Mouse (Mus musculus) hindlimb bud, embryonic 11.5 days (tissue): ENCODE measurements around the gene Psmc3.

Source experiments
- DNase-seq: peaks from one replicate; pipeline ENCODE4 v3.0.0-alpha.2; 2012; ENCODE audit warnings: low read depth, low spot score; ENCODE audit errors: extremely low spot score

Psmc3 gene

DNA sequence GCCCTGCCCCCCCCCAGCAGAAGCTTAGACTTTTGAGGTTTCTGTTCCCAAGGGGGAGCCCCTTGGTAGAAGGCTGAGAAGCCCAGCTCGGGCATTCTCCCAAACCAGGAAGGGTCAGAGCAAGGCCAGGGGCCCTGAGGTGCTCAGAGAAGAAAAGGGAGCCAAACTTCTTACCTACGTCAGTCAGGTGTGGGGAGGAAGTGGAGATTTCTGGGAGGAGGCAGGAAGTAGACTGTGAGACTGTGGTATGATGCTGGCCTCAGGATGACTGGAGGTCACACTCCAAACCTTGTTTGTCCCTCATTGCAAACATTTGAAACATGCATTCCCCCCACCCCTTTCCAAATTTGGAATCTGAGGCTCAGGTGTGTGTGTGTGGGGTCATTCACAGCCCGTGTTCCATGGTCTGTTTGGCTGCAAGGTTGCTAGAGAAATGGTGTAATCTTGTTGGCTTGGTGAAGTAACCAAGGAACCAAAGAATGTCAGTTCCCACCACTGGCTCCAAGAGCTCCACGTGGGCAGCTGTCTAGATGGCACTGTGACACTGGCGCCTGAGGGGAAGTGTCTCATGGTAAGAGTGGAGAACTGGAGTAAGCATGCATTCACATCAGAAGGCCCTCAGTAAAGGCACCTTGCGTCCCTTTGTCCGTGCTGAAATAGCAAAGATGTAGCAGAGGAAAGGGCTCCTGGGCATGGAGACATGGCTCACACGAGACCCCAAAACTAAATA lies 27.1 kb downstream of the Psmc3 start:
- DNase-seq, result no peak

DNA sequence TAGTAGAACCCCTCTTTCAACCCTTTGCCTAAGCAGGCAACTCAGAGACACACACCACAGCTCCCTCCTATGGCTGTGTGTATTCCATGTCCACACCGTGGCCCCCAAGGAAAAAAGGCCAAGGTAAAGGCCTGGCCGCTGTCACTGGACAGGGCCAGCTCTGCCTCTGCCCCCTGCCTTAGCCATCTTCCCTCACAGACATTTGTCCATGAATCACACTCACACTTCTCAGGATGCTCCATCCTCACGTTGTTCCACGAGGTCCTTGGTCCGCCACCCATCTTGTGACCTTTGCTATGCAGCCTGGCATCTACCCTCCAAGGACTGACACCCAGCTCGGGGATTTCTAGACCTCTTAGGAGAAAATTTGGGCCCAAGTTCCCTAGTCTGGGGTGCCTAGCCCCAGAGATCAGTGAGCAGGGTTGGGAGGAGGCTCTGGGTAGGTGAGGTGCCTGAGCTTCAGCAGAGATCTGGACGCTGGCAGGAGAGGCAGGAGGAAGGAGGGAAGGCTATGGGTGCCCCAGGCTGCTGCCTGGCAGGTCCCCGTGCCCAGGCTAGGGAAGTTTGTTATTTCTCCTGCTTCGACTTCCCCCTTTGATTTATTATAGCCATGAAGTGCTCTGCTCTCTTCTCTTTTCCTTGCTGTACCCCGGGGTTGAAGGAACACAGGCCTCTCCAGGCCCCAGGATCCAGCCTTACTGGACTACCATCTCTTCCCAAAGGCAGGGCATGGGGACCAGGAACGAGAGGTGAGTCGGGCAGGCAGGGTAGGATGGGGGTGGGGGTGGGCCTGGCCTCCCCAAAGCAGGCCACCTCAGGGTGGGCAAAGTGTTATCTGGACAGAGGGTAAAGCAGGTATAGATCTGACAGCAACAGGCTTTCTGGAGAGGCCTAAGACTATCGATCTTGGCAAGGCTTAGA lies 28.2 kb downstream of the Psmc3 start, which contains the start of gene Spi1:
TSS of gene Spi1 (plus strand) at position 616 of the 921 bp plus-strand sequence.
- DNase-seq, result no peak

DNA sequence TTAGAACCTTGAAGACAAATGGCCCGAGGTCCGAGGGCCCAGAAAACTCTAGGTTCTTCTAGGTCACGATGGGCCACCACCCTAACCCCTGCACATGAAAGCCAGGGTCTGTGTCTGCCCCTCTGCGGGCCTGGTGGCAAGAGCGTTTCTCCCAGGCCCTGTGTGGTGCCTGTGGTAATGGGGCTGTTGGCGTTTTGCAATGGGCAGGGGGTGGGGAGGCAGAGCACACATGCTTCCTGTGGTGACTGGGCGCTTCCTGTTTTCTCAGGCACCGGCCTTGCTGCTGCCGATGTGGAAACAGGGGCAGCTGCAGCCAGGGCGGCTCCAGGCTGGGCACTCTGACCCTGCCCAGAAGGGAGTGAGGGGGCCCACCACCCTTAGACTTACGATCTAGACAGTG lies 29.0 kb downstream of the Psmc3 start:
- no peak for DNase-seq

DNA sequence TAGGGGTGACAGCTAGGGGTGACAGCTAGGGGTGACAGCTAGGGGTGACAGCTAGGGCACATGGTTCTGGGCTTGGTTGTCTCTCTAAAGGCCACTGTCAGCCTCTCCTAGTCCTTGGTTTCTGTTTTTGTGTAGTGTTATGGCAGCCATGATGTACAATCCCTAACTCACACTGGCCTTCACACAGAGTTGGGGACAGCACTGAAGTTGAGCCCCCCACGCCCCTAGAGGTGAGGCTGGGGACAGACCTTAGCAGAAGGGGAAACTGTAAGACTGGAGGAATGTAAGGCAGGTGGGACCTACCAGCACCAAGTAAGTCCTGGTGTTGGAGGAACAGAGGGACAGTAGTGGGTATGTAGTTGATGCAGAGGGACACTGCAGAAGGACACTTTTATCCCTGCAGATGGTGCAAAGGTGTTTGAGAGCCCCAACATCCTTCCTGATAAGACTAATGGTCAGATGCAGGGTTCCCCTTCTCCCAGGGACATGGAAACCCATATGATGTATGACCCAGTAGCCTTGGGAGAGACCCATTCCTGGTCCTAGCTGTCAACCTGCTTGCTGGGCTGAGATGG lies 29.6 kb downstream of the Psmc3 start:
- DNase-seq, result no peak

DNA sequence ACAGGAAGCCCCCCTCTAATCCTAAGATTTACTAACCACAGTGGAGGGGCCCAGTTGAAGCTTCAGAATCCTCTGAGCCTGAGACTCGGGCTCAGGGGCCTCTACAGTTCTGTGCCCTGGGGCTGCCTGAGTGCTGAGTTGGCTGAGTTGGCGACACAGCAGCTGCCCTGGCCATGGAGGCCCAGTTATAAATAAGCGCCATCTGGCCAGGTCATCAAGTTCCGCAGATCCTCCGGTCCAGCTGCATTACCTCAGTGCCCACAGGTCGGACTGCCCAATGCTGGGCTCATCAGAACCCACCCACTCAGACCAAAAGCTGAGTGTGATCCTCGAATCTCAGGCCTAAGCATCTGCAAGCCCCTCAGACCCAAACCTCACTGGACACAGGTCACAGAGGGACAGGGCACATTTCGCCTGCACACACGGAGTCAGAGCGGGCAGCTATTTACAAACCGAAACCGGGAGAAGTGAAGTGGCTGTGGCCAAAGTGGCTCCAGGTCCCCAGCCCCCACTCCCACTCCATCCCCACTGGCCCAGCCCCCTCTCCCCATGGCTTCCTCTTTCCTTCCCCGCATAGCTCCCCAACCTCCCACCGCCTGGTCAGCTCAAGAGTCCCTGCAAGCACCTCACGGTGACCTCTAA lies 30.5 kb downstream of the Psmc3 start:
- DNase-seq, result no peak

DNA sequence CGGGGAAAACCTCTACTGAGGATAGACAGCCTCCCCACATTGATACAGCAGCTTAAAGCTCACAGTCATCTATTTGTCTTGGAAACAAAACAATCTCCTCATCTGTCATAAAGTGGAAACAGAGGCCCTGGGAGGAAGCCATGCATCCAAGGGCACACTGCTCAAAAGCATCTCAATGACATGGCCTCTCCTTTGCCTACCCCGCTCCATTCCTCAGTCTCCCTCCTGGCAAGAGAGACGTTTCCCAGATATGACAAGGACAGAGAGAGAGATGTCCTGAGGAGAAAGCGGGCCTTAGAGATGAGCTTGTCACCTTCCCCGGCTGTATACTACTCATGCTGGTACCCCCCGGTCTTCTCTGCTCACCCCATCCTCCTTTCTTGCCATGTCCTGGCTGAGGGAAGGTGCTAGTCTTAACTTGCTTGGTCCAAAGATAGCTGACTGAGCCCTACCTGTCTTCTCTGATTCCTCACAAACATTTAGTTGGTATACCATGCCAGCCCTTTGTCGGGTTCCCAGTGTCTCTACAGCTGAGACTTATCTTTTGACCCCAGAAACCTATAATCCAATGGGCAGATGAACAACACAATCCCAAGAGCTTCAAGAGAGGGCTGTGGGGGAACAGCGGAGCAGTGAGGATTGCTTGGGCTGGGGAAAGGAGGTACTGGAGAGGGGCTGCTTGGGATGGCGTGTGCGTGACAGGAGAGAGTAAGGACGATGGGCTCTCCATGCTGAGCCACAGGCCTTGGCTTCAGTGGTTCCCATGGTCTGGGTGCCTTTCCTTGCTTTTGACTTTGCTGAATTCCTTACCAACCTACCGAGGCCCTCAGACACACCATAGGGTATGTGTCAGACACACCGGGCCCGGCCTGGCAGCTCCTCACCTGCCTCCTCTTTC lies 31.9 kb downstream of the Psmc3 start:
- DNase-seq, result no peak

DNA sequence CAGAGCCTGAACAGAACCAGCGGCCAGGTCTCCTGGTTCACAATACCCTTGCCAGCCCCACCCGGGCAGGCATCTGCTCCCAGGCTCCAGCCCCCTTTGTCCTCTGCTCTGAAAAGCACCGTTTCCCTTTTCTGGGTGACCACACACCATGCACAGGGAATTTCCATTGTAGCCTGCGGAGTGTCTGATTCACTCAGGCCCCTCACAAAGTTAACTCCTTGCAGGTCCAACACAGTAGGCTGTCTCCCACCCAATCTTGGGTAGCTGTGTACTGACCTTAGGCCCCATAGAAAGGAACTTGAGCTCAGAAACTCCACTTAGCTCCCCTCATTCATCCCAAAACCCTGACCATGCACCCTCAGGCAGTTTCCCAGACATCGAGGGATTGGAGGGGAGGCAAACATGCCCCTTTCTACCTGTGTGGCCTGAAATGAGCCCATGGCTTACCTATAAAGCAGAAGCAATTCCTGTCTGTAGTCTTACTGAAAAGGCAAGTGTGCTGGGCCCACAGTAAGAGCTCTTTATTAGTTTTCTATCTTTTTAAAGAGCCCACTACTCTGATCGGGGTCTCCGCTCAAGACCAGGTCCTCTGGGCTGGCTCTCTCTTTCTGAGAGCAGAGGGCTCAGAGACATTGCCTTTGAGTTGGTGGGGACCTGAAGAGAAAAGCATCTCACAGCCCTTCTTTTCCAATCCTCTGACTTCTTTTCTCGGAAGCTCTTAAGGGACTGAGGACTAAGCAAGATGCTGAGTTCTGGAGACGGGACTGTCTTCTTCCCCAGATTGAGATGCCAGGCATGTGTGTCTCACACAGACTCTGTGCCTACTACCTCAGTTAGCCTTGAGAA lies 32.8 kb downstream of the Psmc3 start:
- DNase-seq, result no peak

DNA sequence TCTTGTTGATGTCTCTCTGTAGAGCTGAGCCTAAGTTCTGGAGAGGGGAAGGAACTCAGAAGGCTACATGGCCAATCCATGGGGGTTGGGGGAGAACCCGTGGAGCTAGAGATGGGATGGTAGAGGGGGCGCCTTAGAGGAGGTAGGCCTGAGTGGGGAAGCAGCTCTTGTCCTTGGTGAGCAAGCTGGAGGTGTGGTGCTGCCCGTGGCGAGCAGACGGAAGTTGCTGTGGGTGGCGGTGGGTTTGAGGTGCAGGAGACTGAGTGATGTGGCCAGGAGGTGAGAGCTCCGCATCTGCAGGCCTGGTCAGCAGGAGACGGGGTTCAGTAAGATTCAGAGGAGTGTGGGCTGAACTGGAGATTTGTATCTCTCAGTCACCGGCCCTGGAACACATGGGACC lies 33.6 kb downstream of the Psmc3 start:
- no peak for DNase-seq

DNA sequence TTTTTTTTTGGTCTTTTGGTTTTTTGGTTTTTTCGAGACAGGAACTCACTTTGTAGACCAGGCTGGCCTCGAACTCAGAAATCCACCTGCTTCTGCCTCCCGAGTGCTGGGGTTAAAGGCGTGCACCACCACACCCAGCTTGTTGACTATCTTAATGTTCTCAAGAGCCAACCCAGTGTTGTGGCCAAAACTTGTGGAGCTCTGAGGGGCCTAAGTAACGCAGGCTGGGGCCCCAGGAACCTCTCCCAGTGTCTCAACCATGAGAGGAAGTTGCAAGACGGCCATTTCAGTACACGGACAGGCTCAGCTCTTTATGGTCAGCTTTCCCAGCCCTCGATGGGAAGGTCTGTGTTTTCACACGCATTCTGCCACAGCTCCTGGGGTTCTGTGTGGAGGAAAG lies 35.2 kb downstream of the Psmc3 start:
- DNase-seq, result no peak

DNA sequence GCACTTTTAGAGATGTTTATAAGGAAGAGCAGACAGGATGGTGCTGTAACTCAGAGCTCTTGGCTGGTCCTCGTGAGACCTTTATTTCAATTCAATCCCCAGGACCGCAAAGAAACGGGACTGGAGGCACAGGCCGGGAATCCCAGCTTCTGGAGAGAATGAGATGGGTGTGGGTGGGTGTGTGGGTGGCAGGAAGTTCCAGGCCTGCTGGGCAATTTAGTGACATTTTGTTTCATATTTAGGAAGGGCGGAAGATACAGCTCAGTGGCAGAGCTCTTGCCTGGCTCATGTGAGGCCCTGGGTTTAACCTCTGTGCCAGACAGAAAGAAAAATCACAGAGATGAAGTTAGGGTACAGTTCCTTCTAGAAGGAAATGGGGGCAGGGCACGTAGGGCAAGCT lies 36.4 kb downstream of the Psmc3 start:
- no peak for DNase-seq

DNA sequence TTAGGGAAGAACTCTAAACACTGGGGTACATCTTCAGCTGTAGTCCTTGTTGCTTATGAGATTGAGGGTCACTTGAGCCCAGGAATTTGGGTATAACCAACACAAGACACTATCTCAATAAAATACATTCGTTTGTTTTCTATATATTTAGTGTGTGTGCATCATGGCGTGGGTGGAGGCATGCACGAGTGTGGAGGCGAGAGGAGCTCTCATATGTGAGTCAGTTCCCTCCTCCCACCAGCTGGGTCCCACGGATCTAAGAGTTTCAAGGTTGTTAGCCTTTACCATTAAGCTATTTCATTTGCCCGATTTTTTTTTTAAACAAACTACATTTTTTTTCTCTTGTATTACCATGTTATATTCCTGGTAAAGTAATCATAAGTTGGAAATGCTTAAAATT lies 37.0 kb downstream of the Psmc3 start:
- DNase-seq, result no peak

DNA sequence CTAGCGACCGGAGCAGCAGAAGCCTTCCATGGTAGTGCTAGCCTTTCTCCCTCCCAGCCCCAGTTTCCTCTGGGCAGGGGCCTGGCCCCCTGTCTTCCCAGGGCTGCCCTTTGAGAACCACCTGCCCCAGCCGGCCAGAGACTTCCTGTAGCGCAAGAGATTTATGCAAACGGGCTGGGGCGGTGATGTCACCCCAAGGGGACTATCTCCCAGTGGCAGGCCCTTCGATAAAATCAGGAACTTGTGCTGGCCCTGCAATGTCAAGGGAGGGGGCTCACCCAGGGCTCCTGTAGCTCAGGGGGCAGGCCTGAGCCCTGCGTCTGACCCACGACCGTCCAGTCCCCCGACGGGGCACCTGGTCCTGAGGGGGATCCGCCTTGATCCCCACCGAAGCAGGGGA lies 42.7 kb downstream of the Psmc3 start:
- no peak for DNase-seq

DNA sequence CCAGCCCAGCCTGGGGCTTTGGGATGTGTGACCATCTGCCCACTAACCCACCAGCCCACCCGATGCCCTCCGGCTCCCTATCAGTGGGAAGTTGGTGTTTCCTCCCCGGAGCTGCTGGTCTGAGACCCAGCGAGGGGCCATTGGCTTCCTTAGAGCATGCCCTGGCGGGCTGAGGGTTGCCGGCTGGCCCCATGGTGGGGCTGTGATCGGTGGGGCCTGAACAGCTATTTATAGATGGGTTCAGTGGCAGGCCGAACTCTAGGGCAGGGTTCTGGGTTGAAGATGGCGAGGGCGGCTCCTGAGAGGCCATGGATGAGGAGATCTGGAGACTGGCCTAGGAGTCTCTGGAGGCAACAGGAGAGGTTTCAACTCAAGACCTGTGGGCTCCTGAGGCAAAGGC lies 43.2 kb downstream of the Psmc3 start:
- DNase-seq, result no peak

DNA sequence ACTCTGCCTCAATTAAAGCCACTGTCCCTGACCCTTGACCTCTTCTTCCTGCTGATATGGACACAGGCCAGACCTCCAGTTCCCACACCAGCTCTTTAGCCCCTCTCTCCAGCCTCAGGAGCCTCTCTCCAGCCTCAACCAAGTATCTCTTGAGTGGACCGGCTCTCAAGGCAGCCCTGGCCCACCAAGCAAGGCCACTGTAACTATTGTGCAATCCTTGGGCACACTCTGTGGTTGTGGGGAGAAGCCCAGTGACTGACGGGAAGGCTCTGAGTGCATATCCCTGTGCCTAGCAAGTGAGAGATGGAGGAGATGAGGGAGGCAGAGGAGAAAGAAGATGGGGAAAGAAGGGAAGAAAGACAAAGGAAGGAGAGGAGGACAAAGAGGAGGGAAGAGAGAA lies 44.3 kb downstream of the Psmc3 start:
- no peak for DNase-seq

DNA sequence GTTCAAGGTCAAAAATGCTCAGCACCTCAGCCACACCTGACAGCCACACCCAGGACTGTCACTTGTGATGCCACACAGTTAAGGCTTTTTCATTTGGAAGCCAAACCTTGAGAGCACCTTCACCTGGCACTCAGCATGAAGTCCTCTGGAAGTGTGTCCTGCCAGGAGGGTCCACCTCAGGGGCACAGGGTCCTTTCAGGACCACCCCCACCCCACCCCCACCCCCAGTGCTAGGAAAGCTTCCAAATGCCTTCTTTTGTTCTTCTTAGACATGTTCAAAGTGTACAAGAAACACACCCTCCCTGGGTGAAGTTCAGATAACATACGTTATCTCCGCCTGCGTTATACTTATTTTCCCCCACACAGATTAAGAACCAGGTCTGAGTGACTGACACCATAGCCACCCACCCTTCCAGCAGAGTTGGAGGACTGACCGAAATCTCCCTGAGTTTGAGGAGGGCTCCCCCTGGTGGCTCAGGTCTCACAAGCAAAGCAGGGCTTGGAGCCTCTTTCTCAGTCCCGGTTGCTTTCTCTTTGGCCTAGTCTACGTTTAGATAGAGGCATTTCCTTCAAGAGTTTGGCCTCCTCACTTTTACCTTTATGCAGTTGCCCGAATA lies 47.4 kb downstream of the Psmc3 start:
- DNase-seq, result peak; percentile 77

DNA sequence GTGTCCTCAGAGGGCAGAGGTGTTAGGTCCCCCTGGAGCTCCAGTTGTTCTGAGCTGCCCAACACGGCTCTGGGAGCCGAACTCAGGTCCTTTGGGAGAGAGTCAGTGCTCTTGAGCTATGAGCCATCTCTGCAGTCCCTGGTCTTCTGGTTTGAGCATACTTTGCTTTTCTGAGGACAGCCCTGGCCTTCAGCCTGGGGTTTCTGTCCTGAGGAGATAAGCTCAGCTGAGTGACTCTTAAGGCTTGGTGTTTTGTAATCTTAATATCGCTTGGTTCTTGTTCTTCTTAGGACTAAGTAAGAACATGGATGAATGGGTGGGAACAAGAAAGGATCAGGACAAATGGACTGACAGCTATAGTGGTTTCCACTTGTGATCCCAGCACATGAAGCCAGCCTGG lies 54.3 kb downstream of the Psmc3 start:
- DNase-seq, result no peak

DNA sequence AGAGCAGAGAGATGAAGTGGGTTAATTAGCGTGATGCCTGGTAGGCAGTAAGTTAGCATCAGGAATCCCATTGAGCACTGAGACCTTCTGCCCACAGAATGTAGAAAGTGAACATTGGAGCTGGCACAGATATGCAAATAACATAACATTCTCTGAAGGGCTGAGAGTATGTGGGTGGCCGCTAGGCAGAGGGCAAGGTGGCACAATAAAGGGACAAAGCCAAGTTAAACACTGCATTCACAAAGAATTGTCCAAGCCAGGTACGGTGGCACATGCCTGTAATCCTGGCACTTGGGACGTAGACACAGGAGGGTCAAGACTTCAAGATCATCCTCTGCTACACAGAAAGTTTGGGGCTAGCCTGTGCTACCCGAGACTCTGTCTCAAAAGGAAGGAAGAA lies 55.4 kb downstream of the Psmc3 start:
- no peak for DNase-seq

DNA sequence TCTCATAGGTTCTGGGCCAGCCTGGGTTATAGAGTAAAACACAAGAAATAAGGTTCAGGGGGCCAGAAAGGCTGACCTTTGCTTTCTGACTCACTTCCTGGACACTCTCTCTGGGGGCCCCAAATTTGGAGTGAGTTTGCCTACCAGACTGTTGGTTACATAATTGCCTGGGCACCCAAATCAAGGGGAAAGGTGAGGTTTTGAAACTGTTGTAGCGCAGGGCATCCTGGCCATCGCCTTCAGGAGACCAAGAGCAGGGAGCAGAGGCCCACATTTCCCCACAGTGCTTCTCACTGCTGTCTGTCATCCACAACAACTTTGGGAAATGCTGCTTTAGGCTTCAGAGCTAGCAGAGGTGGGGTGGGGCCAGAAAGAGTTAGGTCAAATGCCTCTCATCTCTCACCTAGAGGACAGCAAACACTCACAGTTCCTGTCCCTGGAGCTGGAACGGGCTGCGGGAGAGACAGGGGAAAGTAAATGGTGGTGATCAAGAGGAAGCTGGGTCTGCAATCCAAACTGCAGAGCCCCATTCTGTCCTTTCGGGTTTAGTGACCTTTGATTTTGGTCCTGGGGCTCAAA lies 56.1 kb downstream of the Psmc3 start:
- DNase-seq, result no peak

DNA sequence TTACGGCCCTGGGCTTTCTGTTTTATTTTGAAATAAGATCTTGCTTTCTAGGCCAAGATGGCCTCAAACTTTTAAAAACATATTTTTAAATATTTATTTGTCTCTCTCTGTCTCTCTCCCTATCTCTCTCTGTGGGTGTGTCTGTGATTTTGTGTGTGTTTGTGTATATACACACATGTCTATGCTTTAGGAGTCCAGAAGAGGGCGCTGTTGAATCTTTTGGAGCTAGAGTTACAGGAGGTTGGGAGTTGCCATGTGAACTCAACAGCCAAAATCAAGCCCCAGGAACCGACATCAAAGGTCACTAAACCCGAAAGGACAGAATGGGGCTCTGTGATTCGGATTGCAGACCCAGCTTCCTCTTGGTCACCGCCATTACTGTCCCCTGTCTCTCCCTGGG lies 56.6 kb downstream of the Psmc3 start:
- no peak for DNase-seq
